Mouse (Mus musculus): Measurements from ENCODE around the gene Nsf.
"Not testable (repeated sequence)": the region's sequence is repeated elsewhere in the genome, so short reads cannot be mapped to it uniquely, and the experiment has no call there.

Gene Nsf

DNA sequence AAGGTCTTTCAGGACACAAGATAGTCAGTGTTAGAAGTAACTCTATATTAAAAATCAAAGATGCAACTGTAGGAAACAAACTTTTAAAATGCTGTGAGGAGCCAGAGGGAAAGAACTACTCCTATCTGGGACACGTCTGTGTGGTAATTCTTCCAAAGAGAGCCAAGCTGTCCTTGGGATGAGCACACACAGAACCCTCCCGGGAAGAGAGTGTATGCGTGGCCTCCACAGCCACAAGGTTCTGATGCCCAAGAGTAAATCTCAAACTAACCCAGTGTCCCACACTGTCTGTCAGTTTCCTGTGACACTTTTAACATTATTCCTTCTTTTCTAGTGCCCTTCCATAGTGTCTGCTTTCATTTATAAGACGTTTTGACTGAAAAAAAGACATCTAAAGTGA is 57.8 kb downstream of the Nsf start:
- DNase-seq (ENCODE audit: low spot score in 2 of 2) = no peak

DNA sequence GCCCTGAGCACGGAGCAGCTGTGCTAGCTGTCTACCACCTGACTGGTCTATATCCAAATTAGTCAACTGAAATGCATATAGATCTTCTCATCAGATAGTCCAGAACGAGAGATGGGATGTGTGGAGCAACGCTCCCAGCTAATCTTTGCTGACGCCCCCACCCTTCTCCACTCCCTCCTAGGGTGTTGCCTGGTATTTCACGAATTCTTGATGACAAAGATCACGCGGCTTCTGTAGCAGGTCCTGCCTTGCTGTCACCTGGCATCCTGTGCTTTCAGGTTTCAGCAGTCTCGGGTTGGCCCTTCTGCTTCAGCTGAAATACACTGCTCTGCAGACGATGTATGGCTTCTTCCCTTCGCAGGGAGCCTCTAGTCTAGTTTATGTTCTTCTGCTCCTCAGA is 61.0 kb downstream of the Nsf start:
- DNase-seq (ENCODE audit: low spot score in 2 of 2) = no peak

DNA sequence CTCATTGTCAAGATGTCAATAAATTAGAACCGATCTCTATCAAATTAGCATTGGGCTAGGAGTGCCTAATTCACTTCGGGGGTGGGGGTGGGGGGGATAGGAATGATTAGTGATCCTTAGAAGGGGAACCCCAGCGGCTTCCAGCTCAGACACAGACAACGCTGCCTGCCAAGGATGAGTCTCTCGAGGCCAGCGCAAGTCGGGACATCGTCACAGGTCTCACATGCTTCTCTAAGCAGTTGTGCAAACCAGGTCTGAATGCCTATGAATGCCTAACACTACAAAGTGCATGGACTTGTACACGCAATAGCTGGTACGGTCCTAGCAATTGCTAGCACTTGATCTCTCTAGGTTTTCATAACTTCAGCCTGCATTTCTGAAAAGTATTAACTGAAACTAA is 62.1 kb downstream of the Nsf start:
- no peak for DNase-seq (ENCODE audit: low spot score in 2 of 2)

DNA sequence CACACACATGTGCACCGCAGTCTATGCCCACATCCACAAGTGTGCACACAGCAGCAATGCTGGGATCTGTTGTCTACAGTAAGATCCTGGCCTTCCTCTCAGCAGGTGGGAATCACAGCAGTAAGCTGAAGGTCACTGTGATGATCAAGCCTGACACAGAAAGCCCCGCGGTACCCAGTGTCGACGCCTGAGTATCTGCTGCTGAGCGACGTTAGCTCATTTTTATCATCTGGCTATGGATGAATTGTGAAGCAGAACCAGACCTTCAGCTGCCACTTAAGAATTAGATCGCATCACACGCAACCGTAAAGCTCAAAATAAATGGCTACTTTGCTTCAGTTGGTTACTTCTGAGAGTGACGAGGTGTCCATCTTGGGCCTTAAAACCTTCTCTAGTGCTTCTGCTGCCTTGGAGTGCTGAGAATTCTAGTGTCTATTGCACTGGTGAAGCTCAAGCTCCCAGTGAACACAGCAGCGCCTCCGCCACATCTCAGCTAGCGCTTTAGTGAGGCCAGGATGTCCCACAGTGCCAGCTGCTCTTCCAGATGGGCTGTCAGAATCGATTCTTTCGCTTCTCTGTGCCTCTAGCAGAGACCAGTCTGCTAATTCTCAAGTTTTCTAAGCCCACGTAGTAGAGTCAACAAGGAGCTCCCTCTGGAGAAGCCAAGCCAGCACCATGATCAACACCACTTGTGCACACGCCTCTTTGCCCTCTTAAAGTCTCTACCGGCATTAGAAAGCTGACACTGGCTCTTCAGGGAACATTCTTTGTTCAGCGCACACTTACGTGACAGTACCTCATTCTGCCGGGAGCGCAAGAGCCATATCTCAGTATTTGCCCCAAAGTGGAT is 63.3 kb downstream of the Nsf start:
- DNase-seq (ENCODE audit: low spot score in 2 of 2) = no peak

DNA sequence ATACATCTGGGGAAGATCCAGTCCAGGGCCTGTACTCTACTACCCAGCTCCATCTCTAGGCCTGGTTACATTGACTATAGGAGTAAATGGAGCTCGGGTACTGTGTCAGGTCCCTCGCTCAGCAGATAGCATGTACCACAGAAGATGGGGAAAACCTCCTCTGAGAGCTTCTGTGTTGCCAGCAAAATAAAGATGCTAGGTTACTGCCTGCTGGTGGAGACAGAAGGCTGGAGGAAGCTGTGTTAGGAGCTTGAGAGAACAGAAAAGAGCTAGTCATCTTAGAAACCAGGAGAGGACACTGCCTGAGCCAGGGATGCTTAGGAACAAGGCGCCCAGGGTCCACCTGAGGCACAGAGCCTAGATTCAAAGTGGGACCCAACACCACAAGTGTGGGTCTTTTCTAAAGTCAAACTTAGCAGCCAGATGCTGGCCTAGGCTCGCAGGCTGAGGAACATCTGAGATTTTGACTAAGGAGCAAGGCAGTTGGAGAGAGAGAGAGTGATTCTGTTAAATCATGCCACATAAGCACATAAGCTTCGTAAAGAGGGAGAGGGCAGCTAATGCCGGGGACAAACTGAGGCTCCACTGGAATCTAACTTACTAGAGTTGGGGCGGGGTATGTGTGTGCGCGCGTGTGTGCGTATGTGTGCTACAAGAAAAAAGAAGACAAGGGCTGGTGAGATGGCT is 66.0 kb downstream of the Nsf start:
- DNase-seq (ENCODE audit: low spot score in 2 of 2) = no peak

DNA sequence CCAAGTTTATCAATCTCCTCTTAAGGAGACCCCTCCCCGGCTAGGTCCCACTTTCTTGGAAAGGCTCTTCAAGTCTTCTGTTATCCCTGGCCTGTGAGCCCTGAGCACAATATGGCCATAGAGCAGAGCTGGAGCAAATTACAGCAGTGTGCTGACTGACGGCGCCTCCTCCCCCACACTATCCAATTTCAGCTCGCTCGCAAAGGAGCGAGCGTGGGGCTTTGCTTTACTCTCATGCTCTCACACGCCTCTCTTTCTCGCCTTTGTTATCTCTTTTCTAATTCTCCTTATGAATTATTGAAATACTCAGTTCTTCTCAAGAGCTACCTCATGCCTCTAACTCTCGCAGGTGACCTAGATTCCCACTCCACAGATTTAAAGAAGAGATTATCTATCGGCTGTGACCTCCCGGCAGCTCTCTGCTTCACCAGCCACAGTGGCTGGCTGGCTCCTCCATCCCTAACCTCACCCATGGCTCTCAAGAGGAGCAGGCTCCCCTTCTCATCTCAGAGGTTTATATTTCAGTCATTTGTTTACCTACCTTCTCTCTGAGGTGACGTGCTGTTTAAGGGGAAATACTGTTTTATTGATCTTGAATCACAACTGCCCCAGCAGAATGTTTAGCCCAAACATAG is 69.0 kb downstream of the Nsf start:
- DNase-seq (ENCODE audit: low spot score in 2 of 2) = no peak

DNA sequence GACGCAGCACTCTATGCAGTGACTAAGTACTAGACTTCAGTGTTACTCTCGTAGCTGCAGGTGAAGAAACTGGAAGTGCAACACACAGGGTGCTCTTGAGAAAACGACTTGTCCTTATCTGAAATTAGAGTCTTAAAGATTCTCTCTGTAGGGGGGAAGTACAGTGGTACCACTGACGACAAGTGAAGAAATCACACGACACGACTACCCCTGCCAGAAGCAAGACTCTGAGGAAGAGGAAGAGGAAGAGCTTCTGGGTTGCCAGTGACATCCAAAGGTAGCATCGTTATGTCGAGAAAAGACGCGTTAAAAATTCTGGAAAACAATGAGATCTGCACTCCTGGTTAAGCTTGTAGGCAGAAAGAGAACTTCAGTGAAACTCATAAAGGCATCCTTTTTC is 70.1 kb downstream of the Nsf start:
- no peak for DNase-seq (ENCODE audit: low spot score in 2 of 2)

DNA sequence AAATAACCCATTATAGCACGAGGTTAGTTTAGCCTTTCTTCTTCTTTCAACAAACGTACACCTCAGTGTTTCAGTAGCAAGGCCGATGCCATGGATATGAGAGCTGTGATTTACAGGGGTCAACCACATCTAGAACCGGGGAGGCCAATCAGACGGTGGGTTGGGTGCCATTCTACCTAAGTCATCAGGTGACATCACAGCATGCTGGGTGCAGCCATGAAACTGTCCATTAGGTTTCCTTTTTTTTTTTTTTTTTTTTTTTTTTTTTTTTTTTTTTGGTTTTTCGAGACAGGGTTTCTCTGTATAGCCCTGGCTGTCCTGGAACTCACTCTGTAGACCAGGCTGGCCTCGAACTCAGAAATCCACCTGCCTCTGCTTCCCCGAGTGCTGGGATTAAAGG is 74.4 kb downstream of the Nsf start:
- DNase-seq (ENCODE audit: low spot score in 2 of 2) = not testable (repeated sequence)

DNA sequence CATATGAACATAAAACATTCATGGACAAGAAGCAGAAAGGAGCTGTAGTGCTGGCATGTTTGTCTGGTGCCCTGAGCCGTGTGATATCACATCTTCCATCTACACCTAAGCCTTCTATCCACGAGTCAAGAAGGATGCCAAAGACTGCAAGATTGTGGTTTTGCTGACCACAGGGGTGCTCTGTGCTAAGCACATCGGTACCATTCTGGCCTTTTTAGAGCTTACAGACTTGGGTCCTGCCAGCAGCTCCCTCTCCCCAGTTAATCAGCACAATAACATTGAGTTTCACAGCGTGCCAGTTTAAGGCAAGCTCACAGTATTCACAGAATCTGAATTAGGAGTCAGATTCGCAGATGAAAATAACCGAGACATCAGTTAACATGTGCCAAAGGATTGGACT is 75.4 kb downstream of the Nsf start:
- DNase-seq (ENCODE audit: low spot score in 2 of 2) = no peak

DNA sequence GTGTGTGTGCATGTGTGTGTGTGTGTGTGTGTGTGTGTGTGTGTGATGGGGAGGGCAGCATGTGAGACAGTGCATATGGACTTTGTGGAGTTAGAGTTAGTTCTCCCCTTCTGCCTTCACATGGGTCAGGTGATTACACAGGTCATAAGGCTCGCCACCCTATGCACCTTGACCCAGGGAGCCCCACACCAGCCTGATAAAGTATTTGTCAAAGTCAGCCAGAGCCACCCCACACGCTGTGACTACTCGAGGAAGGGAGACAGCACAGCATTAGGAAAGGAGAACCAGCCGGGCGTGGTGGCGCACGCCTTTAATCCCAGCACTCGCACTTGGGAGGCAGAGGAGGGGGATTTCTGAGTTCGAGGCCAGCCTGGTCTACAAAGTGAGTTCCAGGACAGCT is 83.5 kb downstream of the Nsf start:
- DNase-seq (ENCODE audit: low spot score in 2 of 2) = no peak

DNA sequence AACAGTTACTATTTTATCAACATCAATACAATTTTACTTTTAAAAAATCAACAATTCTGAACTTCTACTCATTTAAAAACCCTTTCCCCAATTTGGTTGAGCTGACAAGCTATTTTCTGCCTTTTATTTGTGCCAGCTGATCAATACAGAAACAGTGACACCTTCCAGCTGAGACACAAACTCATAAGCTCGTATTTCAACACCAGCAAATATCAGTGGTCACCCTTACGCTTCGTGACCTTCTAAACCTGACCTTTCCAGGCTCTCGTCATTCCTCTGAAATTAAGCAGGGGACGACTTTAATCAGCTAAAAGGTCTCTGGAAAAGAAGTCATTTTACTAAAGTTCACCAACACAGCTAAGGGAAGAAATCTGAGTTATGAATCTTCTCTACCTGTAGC is 86.2 kb downstream of the Nsf start:
- DNase-seq (ENCODE audit: low spot score in 2 of 2) = no peak

DNA sequence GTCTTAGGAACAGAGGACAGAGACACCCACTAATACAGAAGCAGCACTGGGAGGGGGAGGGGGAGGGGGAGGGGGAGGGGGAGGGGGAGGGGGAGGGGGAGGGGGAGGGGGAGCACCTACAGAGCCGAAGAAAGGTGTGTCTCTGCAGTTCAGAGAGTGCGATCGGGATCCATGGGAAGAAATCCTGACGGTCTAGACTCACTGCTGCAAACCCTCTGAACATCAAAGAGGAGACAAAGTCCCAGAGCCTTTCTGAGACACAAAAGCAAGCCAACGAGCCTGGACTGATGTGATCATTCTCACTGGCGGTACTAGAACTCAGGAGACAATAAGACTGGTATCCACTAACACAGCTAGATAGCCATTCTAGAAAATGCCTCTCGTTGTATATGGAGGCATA is 88.5 kb downstream of the Nsf start:
- no peak for DNase-seq (ENCODE audit: low spot score in 2 of 2)

DNA sequence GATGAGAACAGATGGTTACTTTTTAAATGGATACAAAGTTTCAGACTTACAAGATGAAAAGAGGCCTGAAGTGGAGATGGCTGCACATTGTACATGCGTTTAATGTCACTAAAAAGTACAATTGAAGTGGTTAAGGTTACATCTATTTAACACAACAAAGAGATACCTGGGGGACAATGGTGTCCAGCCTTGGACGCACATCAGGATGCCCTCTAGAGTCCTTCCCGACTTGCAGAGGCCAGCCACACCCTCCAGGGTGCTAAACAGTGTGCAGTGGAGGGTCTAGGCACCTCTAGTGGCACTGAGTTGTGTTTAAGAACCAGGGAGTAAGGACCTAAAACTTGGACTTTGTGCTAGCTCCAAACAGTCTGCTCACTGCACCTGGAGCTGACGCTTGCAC is 89.4 kb downstream of the Nsf start:
- no peak for DNase-seq (ENCODE audit: low spot score in 2 of 2)

DNA sequence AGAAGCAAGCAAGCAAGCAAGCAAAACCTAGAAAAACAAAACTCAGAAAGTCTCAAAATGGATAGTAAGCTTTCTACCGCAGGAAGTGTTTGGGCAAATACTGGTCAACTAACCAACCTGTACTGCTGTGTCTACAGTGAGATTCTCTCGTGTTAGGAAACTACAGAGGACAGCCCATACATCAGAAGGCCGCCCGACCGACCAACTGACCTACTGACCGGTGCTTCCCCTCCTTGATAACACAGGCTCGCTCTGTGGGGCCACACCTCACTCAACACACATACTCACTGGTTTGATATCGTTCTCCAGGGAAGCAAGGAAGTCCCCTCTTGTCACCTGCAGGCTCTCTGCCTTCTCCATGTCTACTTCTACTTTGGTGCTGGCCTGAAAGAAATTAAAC is 90.9 kb downstream of the Nsf start:
- no peak for DNase-seq (ENCODE audit: low spot score in 2 of 2)

DNA sequence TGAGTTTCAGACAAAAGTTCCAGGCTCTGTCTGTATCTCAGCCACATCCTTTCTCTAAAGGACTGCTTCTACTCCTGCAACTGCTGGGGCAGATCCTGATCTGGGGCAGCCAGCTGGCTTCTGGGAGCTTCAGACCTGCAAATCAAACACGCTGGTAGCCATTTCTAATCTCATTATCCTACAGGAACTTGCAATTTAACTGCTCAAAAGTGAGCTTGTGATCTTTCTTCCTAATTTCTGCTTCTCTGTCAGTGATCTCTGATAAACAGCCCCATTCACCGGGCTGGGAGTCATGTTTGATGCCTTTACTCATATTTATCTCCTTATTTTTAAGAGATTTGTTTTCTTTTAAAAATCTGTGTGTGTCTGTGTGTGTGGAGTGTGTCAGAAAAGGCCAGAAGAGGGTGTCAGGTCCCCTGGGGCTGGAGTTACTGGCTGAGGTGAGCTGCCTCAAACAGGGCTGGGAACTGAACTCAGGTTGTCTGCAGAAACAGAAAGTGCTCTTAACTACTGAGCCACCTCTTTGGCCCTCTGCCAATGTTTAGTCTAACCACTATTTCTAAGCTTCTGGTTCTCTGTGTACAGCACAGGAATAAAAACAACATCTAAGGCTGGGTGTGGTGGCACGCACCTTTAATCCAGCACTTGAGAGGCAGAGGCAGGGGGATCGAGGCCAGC is 93.8 kb downstream of the Nsf start:
- no peak for DNase-seq (ENCODE audit: low spot score in 2 of 2)

DNA sequence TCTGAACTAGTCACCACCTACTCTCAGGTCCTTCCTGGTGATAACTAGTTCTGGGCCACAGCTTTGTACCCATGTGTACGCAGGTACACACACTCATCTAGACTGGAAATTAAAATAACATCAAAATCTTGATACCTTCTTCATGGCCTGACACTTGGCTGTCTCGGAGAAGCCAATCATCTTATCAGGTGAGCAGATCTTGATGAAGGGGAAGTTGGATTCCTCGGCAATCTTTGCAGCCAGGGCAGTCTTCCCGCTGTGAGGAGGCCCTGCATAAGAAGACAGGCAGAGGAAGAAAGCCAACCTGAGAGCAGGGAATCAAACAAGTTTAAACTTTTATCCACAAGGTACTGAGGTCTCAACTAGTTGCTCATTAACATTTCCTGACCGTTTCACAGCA is 95.1 kb downstream of the Nsf start:
- DNase-seq (ENCODE audit: low spot score in 2 of 2) = no peak

DNA sequence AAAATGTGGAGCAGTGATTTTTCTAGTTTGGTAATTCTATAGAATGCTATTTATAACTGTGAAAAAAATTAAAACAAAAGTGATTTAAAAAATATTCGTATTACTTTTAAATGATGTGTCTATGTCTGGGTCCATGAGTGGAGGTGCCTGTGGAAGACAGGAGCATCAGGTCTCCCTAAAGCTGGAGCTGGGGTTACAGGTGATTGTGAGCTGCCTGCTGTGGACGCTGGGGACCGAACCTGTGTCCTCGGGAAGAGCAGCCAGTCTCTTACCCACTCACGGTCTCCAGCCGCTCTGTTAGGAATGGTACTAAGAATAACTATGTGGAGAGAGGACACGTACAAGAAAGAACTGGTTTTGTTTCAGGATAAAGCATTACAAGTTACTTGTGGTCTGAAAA is 97.2 kb downstream of the Nsf start:
- DNase-seq (ENCODE audit: low spot score in 2 of 2) = no peak

DNA sequence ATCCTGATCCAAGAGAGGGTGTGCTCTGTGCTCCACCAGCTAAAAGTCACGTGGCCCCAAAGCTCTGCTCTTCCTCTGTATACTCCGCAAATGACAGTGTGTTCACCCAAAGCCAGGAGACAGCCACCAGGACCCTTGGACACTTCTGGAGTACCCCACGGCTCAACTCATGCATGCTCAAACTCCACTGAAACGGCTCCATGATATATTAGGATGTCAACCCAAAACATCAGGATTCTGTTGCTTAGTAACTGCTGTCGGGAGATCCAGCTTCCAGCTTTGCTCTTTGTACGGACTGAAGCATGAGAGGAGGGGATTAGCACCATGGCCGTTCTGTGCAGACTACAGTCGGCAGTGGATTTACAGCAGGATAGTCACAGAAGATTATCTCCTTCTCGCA is 99.6 kb downstream of the Nsf start:
- DNase-seq (ENCODE audit: low spot score in 2 of 2) = no peak

DNA sequence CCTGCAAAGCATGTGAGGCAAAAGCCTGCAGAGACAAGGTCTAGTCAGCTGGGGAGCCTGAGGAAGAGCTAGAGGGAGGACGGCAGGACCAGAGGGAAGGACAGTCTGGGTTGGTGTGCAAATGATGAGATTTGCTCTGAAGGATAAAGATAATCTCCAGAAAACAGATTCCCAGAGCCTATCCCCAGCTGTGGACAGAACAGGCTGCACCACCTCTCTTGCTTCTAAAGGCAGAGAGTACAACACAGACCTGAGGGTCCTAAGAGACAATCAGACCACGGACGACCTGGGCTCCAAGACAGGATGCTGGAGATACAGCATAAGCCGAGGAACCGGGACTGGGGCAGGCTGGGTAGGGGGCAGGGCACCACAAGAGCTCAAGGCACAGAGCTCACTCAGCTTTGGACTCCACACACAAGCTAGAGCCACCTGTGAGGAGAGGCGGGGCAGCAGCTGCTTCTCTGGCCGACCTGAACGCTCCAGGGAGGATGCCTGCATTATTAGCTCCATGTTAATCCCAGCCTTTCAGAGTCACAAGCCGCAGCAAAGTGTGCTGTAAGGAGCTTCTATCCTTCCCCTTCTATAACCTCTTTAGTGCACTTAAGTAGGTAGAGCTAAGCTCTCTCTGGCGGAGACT is 100.5 kb downstream of the Nsf start:
- DNase-seq (ENCODE audit: low spot score in 2 of 2) = no peak

DNA sequence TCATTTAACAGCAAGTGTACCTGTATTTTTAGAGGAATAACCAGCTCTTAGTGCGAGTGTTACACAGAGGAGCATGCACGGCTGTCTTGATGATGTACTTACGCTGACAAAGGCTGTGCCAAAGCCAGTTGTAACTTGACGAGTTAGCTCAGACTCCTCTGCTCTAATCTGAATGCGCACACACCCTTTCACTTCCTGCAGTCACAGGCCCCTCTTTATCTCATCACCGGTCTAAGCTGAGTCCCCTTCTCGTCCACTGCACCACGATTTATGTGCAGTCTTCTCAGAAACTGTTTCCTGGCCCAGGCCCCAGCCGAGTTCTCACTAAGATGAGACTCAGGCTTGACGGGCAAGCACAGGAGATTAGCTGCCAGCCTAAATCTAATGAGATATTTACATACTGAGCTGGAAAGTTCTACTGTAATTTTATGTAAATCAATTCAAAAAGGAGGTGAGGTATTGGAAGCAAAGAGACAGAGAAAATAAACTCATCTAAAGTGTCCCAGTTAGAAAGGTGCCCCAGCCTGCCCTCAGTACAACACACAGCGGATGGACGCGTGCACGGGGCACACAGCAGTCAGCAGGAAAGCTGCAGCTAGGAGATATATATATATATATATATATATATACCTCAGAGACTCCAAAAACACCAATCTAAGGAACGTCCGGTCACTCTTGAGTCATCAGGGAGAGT is 101.1 kb downstream of the Nsf start:
- no peak for DNase-seq (ENCODE audit: low spot score in 2 of 2)

DNA sequence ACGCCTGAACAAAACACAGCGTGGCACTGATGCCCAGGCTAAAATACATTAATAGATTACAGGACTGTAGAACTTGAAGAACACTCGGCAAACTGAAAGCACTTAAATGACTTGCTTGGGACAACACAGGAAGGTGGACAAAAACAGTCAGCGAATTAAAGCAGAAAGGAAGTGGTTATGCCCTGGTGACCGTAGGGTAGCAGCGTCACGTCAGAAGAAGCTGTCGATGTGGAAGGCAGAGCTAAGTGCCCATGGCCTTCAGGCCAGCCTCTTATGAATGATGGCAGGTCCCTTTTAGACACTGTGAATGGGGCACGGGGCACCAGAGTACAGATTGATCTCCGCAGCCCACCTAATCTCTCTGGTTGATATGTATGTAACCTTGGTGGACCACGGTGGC is 105.6 kb downstream of the Nsf start:
- DNase-seq (ENCODE audit: low spot score in 2 of 2) = no peak
